Mouse (Mus musculus): ENCODE data around the gene Iqgap3.

DNA sequence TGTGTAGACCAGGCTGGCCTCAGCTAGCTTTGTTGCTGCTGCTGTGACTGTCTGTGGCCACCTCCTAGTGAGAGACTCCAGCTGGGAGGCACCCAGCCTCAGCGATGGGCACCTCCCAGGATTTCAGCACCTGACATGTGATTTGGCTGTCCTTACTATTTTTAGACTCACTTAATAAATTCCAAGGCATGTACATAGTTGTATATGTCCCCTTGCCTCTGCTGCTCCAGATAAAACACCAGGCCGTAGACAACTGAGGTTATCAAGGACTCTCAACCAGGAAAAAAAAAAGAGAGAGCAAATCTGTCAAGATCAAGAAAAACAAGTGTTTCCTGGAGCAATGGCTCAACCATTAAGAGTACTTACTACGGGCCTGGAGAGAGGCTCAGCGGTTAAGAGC is 43.4 kb downstream of the Iqgap3 start:
- no peak for TF ChIP-seq CTCF (IDR thresholded peaks at IDR 0.05; ENCODE audit: low read depth)
- TF ChIP-seq EP300 (optimal IDR thresholded peaks at IDR 0.05): no peak

Measured in stomach, postnatal 0 days (tissue).